Mouse (Mus musculus): ENCODE data around the gene Ropn1l. TPM values are rescaled to one million over a fixed set of nuclear protein-coding genes. Genes with fewer than 3 reads are reported as not detected.

The Ropn1l gene
- polyA plus RNA-seq (2015; fragmentation: Nextera tagmentation; extraction: Ambion mirVana) = 7.9 and 9.8 TPM in 2 replicates

DNA sequence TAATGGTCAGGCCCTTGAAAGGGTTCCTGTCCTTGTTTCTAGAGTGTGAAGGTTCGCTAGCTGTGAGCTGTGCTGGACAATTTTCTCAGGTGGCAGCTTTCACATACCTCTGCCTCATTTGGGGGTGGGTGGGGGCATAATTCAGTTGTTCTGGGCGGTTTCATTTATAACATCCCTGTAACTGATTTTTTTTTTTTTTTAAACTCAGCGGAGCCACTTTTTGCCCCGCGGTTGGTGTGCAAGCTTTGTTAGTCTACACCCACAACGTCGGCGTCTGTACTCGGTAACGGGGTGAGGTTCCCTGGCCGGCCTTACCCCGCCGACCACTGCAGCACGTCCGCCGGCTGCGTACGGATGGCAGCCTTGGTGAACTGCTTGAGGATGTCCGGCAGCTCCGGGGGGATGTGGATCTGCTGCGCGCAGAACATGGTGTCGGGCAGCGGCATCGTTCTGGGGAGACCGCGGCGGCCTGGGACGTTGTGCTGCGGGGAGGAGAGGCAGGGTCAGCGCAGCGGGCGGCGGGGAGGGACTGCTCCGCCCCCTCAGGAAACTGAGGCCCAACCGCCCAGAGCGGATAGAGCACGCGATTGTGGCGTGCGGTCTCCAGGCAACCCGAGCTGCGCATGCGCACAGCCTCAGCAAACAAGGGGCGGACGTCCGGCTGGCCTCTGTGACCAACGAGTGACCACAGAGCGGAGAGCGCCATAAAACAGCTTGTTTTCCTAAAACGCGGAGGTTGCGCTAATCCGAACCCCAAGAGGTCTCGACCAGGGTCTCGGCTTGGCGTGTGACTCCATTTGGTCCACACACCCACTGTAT, at the start of gene Ropn1l:
Gene Ropn1l (minus strand): TSS at position 640 of the 819 bp plus-strand sequence.
- peak; percentile 92 for DNase-seq
- peak; percentile 91 for ATAC-seq
- Histone ChIP-seq H3K27ac (ENCODE audit: low read depth) (peak within 1 kb of the TSS; percentile 93), H3K27me3 (ENCODE audit: insufficient read depth, low read length) (no peaks in the 10 kb centered on the region), H3K4me3 (ENCODE audit: low read depth, low read length) (peak within 1 kb of the TSS; percentile 72), H3K36me3 (replicated peaks; ENCODE audit: insufficient read depth, low read length) (peaks cover 18% of the 10 kb centered on the region), H3K4me2 (ENCODE audit: low read depth, low read length) (peak within 1 kb of the TSS; percentile 98), H3K4me1 (ENCODE audit: insufficient read depth) (peaks cover 27% of the 10 kb centered on the region), H3K9ac (replicated peaks) (peak within 1 kb of the TSS; percentile 79), H3K9me3 (ENCODE audit: low read length) (no peaks in the 10 kb centered on the region)
- TF ChIP-seq EP300 (IDR thresholded peaks at IDR 0.05; ENCODE audit: low read depth) (0 out of 2 replicates have a peak, but pooled peaks have one; percentile 20), CTCF (IDR thresholded peaks at IDR 0.05; ENCODE audit: low read depth) (no peak)
- under 1% methylated on average over 57 of the region's 57 CpGs for WGBS (ENCODE audit: insufficient replicate concordance)

- no peaks in the 10 kb centered on the region for H3K4me1 ChIP-seq (ENCODE audit: insufficient read depth)
- H3K4me3 ChIP-seq (ENCODE audit: low read depth, low read length) = no peak overlapping the region
- peaks cover 44% of the 10 kb centered on the region for H3K36me3 ChIP-seq (replicated peaks; ENCODE audit: insufficient read depth, low read length)
- H3K4me2 ChIP-seq (ENCODE audit: low read depth, low read length) = no peak overlapping the region
- H3K27me3 ChIP-seq (ENCODE audit: insufficient read depth, low read length) = no peaks in the 10 kb centered on the region
- 88% methylated on average over 4 of the region's 4 CpGs for WGBS (ENCODE audit: insufficient replicate concordance)
- no peaks in the 10 kb centered on the region for H3K9me3 ChIP-seq (ENCODE audit: low read length)
- TF ChIP-seq EP300 (IDR thresholded peaks at IDR 0.05; ENCODE audit: low read depth) (no peak), CTCF (IDR thresholded peaks at IDR 0.05; ENCODE audit: low read depth) (no peak)
- no peak overlapping the region for H3K9ac ChIP-seq (replicated peaks)
- ATAC-seq (no peak), DNase-seq (no peak)
- H3K27ac ChIP-seq (ENCODE audit: low read depth) = no peak overlapping the region
These were observed 49.5 kb upstream of the Ropn1l start for GRCm38 (mm10) chr15:31502996-31503395.

DNA sequence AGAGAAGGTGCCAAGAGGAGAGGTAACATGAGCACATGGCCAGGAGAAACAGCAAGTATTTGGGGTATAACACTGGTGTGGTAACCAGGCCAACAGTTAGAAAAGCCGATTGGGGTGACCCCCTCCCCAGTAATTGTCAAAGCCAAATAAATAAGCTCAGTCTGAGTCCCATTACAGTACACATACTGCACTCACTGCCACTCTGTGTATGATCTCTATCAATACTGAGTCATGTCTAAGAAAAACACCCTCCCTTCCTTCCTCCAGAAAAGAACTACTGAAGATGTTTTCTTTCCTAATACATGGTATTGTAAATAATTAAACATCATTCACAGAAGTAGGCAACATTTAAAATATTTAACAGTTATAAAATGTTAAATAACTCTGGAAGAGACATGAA, 48.8 kb upstream of the Ropn1l start:
- Histone ChIP-seq H3K27me3 (ENCODE audit: insufficient read depth, low read length) (no peaks in the 10 kb centered on the region), H3K9ac (replicated peaks) (no peak overlapping the region), H3K27ac (ENCODE audit: low read depth) (no peak overlapping the region), H3K36me3 (replicated peaks; ENCODE audit: insufficient read depth, low read length) (peaks cover 49% of the 10 kb centered on the region), H3K4me3 (ENCODE audit: low read depth, low read length) (no peak overlapping the region), H3K4me2 (ENCODE audit: low read depth, low read length) (no peak overlapping the region), H3K4me1 (ENCODE audit: insufficient read depth) (no peaks in the 10 kb centered on the region), H3K9me3 (ENCODE audit: low read length) (no peaks in the 10 kb centered on the region)
- ATAC-seq = no peak
- TF ChIP-seq CTCF (IDR thresholded peaks at IDR 0.05; ENCODE audit: low read depth) (no peak), EP300 (IDR thresholded peaks at IDR 0.05; ENCODE audit: low read depth) (no peak)
- DNase-seq = no peak
- 83% methylated on average over 1 of the region's 1 CpGs for WGBS (ENCODE audit: insufficient replicate concordance)

DNA sequence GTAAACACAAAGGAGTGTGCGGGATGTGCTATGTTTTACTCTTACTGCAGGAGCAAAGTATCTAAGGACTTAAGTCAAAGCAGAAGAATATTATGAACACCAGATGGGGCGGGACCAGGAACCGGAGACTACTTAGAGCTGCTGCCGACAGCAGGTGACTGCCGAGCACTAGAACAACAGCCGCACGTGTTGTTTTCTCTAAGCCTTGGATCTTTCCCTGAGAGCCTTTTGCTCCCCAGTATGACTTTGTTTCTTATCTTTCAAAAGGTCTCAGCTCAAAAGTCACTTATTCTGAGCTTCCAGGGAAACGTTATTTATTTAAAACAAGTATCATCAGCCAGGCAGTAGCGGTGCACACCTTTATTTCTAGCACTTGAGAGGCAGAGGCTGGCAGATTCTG, 41.3 kb upstream of the Ropn1l start:
- Histone ChIP-seq H3K4me3 (ENCODE audit: low read depth, low read length) (no peak overlapping the region), H3K9me3 (ENCODE audit: low read length) (no peaks in the 10 kb centered on the region), H3K4me1 (ENCODE audit: insufficient read depth) (no peaks in the 10 kb centered on the region), H3K9ac (replicated peaks) (no peak overlapping the region), H3K27me3 (ENCODE audit: insufficient read depth, low read length) (no peaks in the 10 kb centered on the region), H3K27ac (ENCODE audit: low read depth) (no peak overlapping the region), H3K36me3 (replicated peaks; ENCODE audit: insufficient read depth, low read length) (peaks cover 61% of the 10 kb centered on the region), H3K4me2 (ENCODE audit: low read depth, low read length) (no peak overlapping the region)
- TF ChIP-seq EP300 (IDR thresholded peaks at IDR 0.05; ENCODE audit: low read depth) (no peak), CTCF (IDR thresholded peaks at IDR 0.05; ENCODE audit: low read depth) (no peak)
- no peak for ATAC-seq
- DNase-seq = no peak
- WGBS (ENCODE audit: insufficient replicate concordance) = 90% methylated on average over 9 of the region's 9 CpGs

DNA sequence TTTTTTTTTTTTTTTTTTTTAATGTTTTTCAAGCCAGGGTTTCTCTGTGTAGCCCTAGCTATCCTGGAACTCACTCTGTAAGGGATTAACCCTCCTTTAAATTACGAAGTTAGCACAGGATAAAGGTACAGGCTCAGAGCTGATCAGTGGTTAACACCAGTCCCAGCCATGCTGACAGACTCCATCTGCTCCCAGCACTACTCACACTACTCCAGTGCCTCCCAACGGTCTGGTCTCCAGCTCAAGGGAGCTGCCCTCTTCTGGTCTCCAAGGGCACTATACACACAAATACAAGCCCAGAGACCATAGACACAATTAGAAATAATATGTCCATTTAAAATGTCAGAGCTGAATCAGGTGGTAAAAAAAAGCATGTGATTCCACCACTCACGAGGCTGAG, 40.8 kb upstream of the Ropn1l start:
- 81% methylated on average over 3 of the region's 3 CpGs for WGBS (ENCODE audit: insufficient replicate concordance)
- no peak for TF ChIP-seq CTCF (IDR thresholded peaks at IDR 0.05; ENCODE audit: low read depth)
- TF ChIP-seq EP300 (IDR thresholded peaks at IDR 0.05; ENCODE audit: low read depth) = no peak
- ATAC-seq (no peak), DNase-seq (no peak)
- Histone ChIP-seq H3K4me2 (ENCODE audit: low read depth, low read length) (no peak overlapping the region), H3K27ac (ENCODE audit: low read depth) (no peak overlapping the region), H3K4me1 (ENCODE audit: insufficient read depth) (no peaks in the 10 kb centered on the region), H3K27me3 (ENCODE audit: insufficient read depth, low read length) (no peaks in the 10 kb centered on the region), H3K4me3 (ENCODE audit: low read depth, low read length) (no peak overlapping the region), H3K9ac (replicated peaks) (no peak overlapping the region), H3K9me3 (ENCODE audit: low read length) (no peaks in the 10 kb centered on the region), H3K36me3 (replicated peaks; ENCODE audit: insufficient read depth, low read length) (peaks cover 59% of the 10 kb centered on the region)

DNA sequence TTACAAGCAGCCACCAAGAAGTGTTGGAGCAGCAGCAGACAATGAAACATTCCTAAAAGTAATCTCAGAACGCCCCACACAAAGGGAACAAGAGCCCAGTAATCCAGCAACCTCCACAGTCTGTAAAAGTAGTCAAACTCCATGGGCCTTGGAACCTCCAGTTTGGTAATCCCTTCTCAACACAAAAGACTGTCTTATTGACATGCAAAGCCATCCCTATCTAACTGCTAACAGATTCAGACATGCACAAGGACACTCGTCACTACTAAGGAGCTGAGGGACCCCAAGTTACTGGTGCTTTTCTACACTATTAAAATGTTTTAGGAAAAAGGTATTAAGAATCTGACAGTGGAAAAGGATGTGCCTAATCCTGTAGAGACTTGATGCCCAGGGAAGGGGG, 33.9 kb upstream of the Ropn1l start:
- Histone ChIP-seq H3K4me3 (ENCODE audit: low read depth, low read length) (no peak overlapping the region), H3K4me1 (ENCODE audit: insufficient read depth) (no peaks in the 10 kb centered on the region), H3K27ac (ENCODE audit: low read depth) (no peak overlapping the region), H3K27me3 (ENCODE audit: insufficient read depth, low read length) (no peaks in the 10 kb centered on the region), H3K9ac (replicated peaks) (no peak overlapping the region), H3K9me3 (ENCODE audit: low read length) (no peaks in the 10 kb centered on the region), H3K4me2 (ENCODE audit: low read depth, low read length) (no peak overlapping the region), H3K36me3 (replicated peaks; ENCODE audit: insufficient read depth, low read length) (peaks cover 53% of the 10 kb centered on the region)
- no peak for DNase-seq
- 95% methylated on average over 2 of the region's 2 CpGs for WGBS (ENCODE audit: insufficient replicate concordance)
- no peak for ATAC-seq
- TF ChIP-seq EP300 (IDR thresholded peaks at IDR 0.05; ENCODE audit: low read depth) (no peak), CTCF (IDR thresholded peaks at IDR 0.05; ENCODE audit: low read depth) (no peak)

All from liver, postnatal 0 days (tissue).